Mouse (Mus musculus) lung, adult 18-20 months (tissue): ENCODE data around the gene Snx5.

Experiments used
- DNase-seq, 2 experiments: peaks; one replicate each; pipeline ENCODE4 v3.0.0; 2022; ENCODE audit warnings: mixed read lengths in 2 of 2

Snx5 gene

GRCm38 (mm10) chr2:144226906-144227586, 43.7 kb downstream of the Snx5 start:
- no peak for DNase-seq

- DNase-seq: peak in 1 of 2 experiments; percentile 33
These were observed 46.4 kb downstream of the Snx5 start for GRCm38 (mm10) chr2:144224351-144224750.

GRCm38 (mm10) chr2:144215601-144216000, 55.1 kb downstream of the Snx5 start:
- no peak for DNase-seq

- DNase-seq: peak in 1 of 2 experiments; percentile 18
These were observed 55.5 kb downstream of the Snx5 start for GRCm38 (mm10) chr2:144215195-144215594.

GRCm38 (mm10) chr2:144214508-144215185, 56.1 kb downstream of the Snx5 start:
- DNase-seq: no peak

- peak in 1 of 2 experiments; percentile 27 for DNase-seq
These were observed 56.9 kb downstream of the Snx5 start for GRCm38 (mm10) chr2:144213803-144214202.

DNA sequence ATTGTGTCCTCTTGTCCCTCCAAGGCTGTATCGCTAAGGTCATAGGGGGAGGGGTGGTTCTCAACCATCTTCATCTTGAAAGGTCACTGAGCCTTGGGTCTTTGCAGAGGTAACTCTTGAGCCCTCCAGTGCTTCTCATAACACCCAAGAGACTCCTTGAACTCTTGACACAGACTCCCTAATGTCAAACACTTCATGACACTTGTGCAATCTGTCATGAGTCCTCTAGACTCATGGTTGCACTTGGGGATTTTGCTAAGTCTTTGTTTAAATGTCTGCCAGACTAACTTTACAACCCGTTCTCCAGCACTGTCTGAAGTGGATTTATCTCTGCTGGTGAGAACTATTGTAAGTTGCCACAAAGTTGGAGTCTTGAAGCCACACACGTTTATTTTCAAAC, 61.3 kb downstream of the Snx5 start:
- peak in 1 of 2 experiments; percentile 61 for DNase-seq

GRCm38 (mm10) chr2:144207365-144207764, 63.3 kb downstream of the Snx5 start:
- DNase-seq: no peak

- no peak for DNase-seq
These were observed 67.7 kb downstream of the Snx5 start for GRCm38 (mm10) chr2:144203001-144203400.

DNA sequence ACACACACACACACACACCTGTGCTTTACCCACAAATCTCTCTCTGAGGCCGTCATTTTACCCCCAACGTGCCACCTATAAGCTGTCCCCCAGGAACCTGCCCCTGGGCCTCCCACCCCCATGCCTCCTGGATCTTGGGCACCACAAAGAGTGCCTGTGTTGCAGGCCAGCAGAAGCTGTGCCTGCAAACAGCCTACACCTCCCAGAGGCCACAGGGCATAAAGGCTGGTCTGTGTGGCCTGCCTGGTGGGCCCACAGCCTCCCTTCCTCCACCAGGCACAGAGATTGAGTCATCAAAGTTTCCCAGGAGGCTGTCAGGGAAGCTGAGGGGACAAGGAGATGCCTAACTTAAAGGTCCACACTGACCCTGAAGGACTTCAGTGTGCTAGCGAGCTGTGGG, 68.1 kb downstream of the Snx5 start:
- no peak for DNase-seq

GRCm38 (mm10) chr2:144202151-144202550, 68.6 kb downstream of the Snx5 start:
- no peak for DNase-seq
